Mouse (Mus musculus) lung, postnatal 0 days (tissue): ENCODE results near the gene Retreg1. TPM values are rescaled to one million over a fixed set of nuclear protein-coding genes. Genes with fewer than 3 reads are reported as not detected.

Experiments used
- ATAC-seq: fragments of 200-750 bp; cut with Nextera tagmentation; 2 replicates; pipeline ENCODE4 v1.8.0; 2017; ENCODE audit warnings: moderate library complexity
- DNase-seq: peaks from one replicate; pipeline ENCODE4 v3.0.0-alpha.2; 2016; ENCODE audit warnings: low spot score
- H3K27ac ChIP-seq: fragments of 300-500 bp; sonication (generic); 2 replicates; pipeline ENCODE4 v1.5.1; 2014; ENCODE audit warnings: antibody characterized with exemption, mild to moderate bottlenecking, low read length, mixed read lengths
- H3K27me3 ChIP-seq: fragments of 300-500 bp; sonication (generic); replicated peaks from 2 replicates; pipeline ENCODE4 v1.6.1; 2014; ENCODE audit warnings: low read length, mixed read lengths; ENCODE audit not compliant: insufficient read depth
- H3K36me3 ChIP-seq: fragments of 300-500 bp; sonication (generic); 2 replicates; pipeline ENCODE4 v1.6.1; 2014; ENCODE audit warnings: low read length, mixed read lengths; ENCODE audit not compliant: insufficient read depth
- H3K4me1 ChIP-seq: fragments of 300-500 bp; sonication (generic); 2 replicates; pipeline ENCODE4 v1.6.1; 2014; ENCODE audit warnings: antibody characterized with exemption, low read depth, low read length, mixed read lengths; ENCODE audit not compliant: insufficient read depth
- H3K4me2 ChIP-seq: fragments of 300-500 bp; sonication (generic); replicated peaks from 2 replicates; pipeline ENCODE4 v1.6.1; 2014; ENCODE audit warnings: low read depth, mild to moderate bottlenecking, low read length, moderate library complexity, mixed read lengths
- H3K4me3 ChIP-seq: fragments of 300-500 bp; sonication (generic); 2 replicates; pipeline ENCODE4 v1.5.1; 2014; ENCODE audit warnings: low read depth, low read length
- H3K9ac ChIP-seq: fragments of 300-500 bp; sonication (generic); replicated peaks from 2 replicates; pipeline ENCODE4 v1.6.1; 2014; ENCODE audit warnings: low read depth, mild to moderate bottlenecking
- H3K9me3 ChIP-seq: fragments of 300-500 bp; sonication (generic); 2 replicates; pipeline ENCODE4 v1.6.1; 2016; ENCODE audit warnings: low read length, mixed read lengths
- CTCF ChIP-seq: IDR thresholded peaks from 2 replicates; pipeline ENCODE4 v1.5.1; 2016; ENCODE audit warnings: antibody characterized with exemption, mild to moderate bottlenecking
- EP300 ChIP-seq: IDR thresholded peaks from 2 replicates; pipeline ENCODE4 v1.6.1; 2016; ENCODE audit warnings: antibody characterized with exemption, mild to moderate bottlenecking, control low read depth
- WGBS: fragments of 180-500 bp; shearing (Covaris S2); extraction: QIAGEN DNeasy Blood & Tissue Kit; methylation state at CpG from one replicate; pipeline ENCODE4 v1.1.7; 2014; 5-methylcytosine and 5-hydroxymethylcytosine counted together
- polyA plus RNA-seq: library from polyadenylated mRNA; unstranded; fragments of >200 nt; fragmentation: Nextera tagmentation; extraction: Ambion mirVana; gene quantifications from 2 replicates; pipeline ENCODE4 v1.2.1, GENCODE M21; 2015

The Retreg1 gene
- polyA plus RNA-seq, 1 experiment from 2014 or later = 36.2 TPM

GRCm38 (mm10) chr15:25922007-25922406 is 79.0 kb downstream of the Retreg1 start:
- WGBS = 59% methylated on average over 2 of the region's 2 CpGs
- Histone ChIP-seq H3K9ac (no peak overlapping the region), H3K36me3 (no peaks in the 10 kb centered on the region)

DNA sequence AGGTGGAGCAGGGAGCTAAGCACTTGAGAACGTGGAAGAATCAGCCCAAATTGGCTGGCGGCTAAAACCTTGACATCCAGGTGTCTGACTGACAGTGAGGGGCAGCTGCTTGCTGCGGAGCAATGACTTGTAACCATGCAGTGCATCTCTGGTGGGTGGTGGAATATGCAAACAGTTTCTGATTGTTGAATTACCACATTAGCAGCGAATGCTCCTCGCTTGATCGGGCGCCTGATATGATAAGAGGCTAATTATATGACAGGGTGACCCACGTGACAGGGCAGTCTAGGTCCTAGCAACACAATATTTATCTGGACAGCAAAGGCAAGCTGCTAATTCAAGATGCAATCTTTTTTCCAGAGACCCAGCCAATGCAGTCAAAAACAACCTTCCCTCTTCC is 80.9 kb downstream of the Retreg1 start:
- 80% methylated on average over 8 of the region's 8 CpGs for WGBS
- H3K4me3 ChIP-seq = no peak overlapping the region
- no peaks in the 10 kb centered on the region for H3K27me3 ChIP-seq
- no peak for TF ChIP-seq CTCF
- no peak for TF ChIP-seq EP300
- ATAC-seq (no peak), DNase-seq (no peak)
- H3K9me3 ChIP-seq = no peaks in the 10 kb centered on the region
- H3K4me1 ChIP-seq = no peaks in the 10 kb centered on the region
- H3K27ac ChIP-seq = no peak overlapping the region
- no peak overlapping the region for H3K9ac ChIP-seq
- no peak overlapping the region for H3K4me2 ChIP-seq
- H3K36me3 ChIP-seq = no peaks in the 10 kb centered on the region

More at GRCm38 (mm10) chr15:25922007-25922406, 79.0 kb downstream of the Retreg1 start:
- Histone ChIP-seq H3K4me3 (no peak overlapping the region), H3K4me1 (no peaks in the 10 kb centered on the region), H3K9me3 (no peaks in the 10 kb centered on the region), H3K27ac (no peak overlapping the region), H3K27me3 (no peaks in the 10 kb centered on the region), H3K4me2 (no peak overlapping the region)
- TF ChIP-seq EP300 (no peak), CTCF (no peak)
- DNase-seq = no peak
- no peak for ATAC-seq

DNA sequence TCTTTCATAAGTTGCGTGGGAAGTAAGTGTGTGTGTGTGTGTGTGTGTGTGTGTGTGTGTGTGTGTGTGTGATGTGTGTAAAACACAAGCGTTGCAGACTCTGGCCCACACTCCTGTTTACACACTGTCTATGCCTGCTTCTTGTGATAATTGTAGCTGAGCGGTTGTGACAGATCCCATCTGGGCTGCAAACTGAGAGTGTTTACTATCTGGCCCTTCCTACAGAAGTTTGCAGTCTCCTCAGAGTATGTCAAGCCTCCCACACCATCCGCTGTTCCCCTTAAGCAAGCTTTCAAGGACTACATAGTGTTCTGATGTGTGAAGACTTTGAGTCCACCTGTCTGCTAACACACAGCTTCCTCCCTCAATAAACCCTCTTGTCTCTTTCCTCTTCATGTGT is 83.2 kb downstream of the Retreg1 start:
- no peak overlapping the region for H3K9ac ChIP-seq
- WGBS = 61% methylated on average over 4 of the region's 4 CpGs
- H3K4me2 ChIP-seq = no peak overlapping the region
- no peak for DNase-seq
- H3K27ac ChIP-seq = no peak overlapping the region
- no peaks in the 10 kb centered on the region for H3K4me1 ChIP-seq
- TF ChIP-seq CTCF (no peak), EP300 (no peak)
- ATAC-seq = peak; percentile 76
- no peaks in the 10 kb centered on the region for H3K9me3 ChIP-seq
- H3K36me3 ChIP-seq = no peaks in the 10 kb centered on the region
- no peak overlapping the region for H3K4me3 ChIP-seq
- H3K27me3 ChIP-seq = no peaks in the 10 kb centered on the region

DNA sequence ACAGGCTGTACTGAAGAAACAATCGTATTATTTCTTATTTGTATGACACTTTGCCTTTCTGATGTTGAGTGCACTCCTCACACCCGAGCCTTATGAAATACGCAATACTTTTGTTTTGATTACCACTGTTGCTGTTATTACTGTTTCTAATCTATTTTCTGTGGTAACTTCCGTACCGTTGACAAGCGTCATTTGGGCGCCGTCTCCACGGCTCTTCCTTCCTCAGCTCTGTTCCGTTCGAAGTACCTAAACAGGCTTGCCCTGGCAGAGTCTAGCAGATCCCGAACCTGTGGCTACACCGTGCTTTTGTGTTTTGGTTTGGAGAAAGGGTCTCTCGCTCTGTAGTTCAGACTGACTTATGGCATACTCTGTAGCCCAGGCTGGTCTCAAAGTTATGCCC is 84.1 kb downstream of the Retreg1 start:
- H3K36me3 ChIP-seq = no peaks in the 10 kb centered on the region
- no peak for TF ChIP-seq CTCF
- TF ChIP-seq EP300 = no peak
- H3K4me3 ChIP-seq = no peak overlapping the region
- DNase-seq = no peak
- H3K4me1 ChIP-seq = no peaks in the 10 kb centered on the region; the same call in 1 of the 2 replicates
- H3K9me3 ChIP-seq = no peaks in the 10 kb centered on the region
- H3K27ac ChIP-seq = no peak overlapping the region
- WGBS = 84% methylated on average over 14 of the region's 14 CpGs
- no peak for ATAC-seq
- H3K4me2 ChIP-seq = no peak overlapping the region
- no peaks in the 10 kb centered on the region for H3K27me3 ChIP-seq
- no peak overlapping the region for H3K9ac ChIP-seq

DNA sequence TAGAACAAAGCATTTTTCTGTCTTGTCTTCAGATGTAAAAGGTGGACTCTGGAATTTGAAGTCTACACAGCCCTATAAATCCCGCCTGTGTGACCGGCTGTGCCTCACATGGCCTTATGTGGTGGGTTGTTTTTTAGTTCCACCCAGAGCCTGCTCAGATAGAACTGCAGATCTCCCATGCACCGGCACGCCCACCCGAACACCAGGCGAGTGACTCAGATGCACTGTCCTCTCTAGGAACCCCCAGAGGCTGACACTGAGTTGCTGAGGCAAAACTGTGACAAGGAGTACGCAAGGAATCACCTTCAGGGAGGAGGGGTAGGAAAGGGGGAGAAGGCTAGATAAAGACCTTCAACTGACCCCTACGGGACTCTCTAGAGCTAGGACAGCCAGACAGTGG is 85.0 kb downstream of the Retreg1 start:
- H3K27me3 ChIP-seq = no peaks in the 10 kb centered on the region
- peaks cover 6% of the 10 kb centered on the region; the same call in 1 of the 2 replicates for H3K4me1 ChIP-seq
- no peak overlapping the region for H3K4me2 ChIP-seq
- H3K4me3 ChIP-seq = no peak overlapping the region
- no peaks in the 10 kb centered on the region for H3K9me3 ChIP-seq
- no peak overlapping the region for H3K27ac ChIP-seq
- ATAC-seq = no peak
- TF ChIP-seq CTCF = no peak
- no peak for TF ChIP-seq EP300
- no peak overlapping the region for H3K9ac ChIP-seq
- WGBS = 85% methylated on average over 8 of the region's 8 CpGs
- DNase-seq = no peak
- no peaks in the 10 kb centered on the region for H3K36me3 ChIP-seq

- ATAC-seq = no peak
- H3K4me2 ChIP-seq = no peak overlapping the region
- no peak overlapping the region for H3K9ac ChIP-seq
- no peak overlapping the region for H3K4me3 ChIP-seq
- no peak for DNase-seq
- no peaks in the 10 kb centered on the region for H3K9me3 ChIP-seq
- TF ChIP-seq CTCF = peak; percentile 58
- TF ChIP-seq EP300 = no peak
- no peaks in the 10 kb centered on the region for H3K36me3 ChIP-seq
- no peak overlapping the region for H3K27ac ChIP-seq
- WGBS = 70% methylated on average over 5 of the region's 5 CpGs
- H3K27me3 ChIP-seq = no peaks in the 10 kb centered on the region
- peaks cover 15% of the 10 kb centered on the region; the same call in 1 of the 2 replicates for H3K4me1 ChIP-seq
These were observed 85.9 kb downstream of the Retreg1 start for GRCm38 (mm10) chr15:25928831-25929230.

GRCm38 (mm10) chr15:25929518-25929917 is 86.5 kb downstream of the Retreg1 start:
- no peak for ATAC-seq
- no peak for TF ChIP-seq CTCF
- no peak for TF ChIP-seq EP300
- Histone ChIP-seq H3K27ac (no peak overlapping the region), H3K27me3 (no peaks in the 10 kb centered on the region), H3K4me1 (peaks cover 15% of the 10 kb centered on the region; the same call in 1 of the 2 replicates), H3K36me3 (no peaks in the 10 kb centered on the region), H3K4me2 (no peak overlapping the region), H3K9ac (no peak overlapping the region), H3K9me3 (no peaks in the 10 kb centered on the region), H3K4me3 (no peak overlapping the region)
- 41% methylated on average over 11 of the region's 11 CpGs for WGBS
- no peak for DNase-seq
